Mouse (Mus musculus): ENCODE results near the gene Mdfi. TPM values are rescaled to one million over a fixed set of nuclear protein-coding genes. Genes with fewer than 3 reads are reported as not detected.
"Not testable (repeated sequence)": the region's sequence is repeated elsewhere in the genome, so short reads cannot be mapped to it uniquely, and the experiment has no call there.

Mdfi gene
- total and polyA plus RNA-seq, 2 experiments from 2014 or later: 1.6 to 21.4 TPM

- Histone ChIP-seq H3K36me3 (ENCODE audit: insufficient read depth, low read length) (no peaks in the 10 kb centered on the region), H3K9ac (replicated peaks; ENCODE audit: low read length, poor library complexity, severe bottlenecking) (no peak overlapping the region), H3K4me3 (ENCODE audit: low read depth, low read length) (no peak overlapping the region), H3K4me1 (ENCODE audit: insufficient read depth, low read length) (no peaks in the 10 kb centered on the region), H3K4me2 (ENCODE audit: low read depth, low read length, poor library complexity, severe bottlenecking) (no peak overlapping the region), H3K9me3 (ENCODE audit: low read length) (no peaks in the 10 kb centered on the region), H3K27ac (ENCODE audit: low read depth, low read length) (no peak overlapping the region), H3K27me3 (ENCODE audit: insufficient read depth, low read length) (no peaks in the 10 kb centered on the region)
- ATAC-seq (ENCODE audit: low FRiP score) (no peak), DNase-seq (ENCODE audit: low spot score) (no peak)
- 96% methylated on average over 3 of the region's 4 CpGs for WGBS
- no peak for TF ChIP-seq CTCF (IDR thresholded peaks at IDR 0.05)
Measured at GRCm38 (mm10) chr17:47853336-47853735, 18.8 kb upstream of the Mdfi start.

GRCm38 (mm10) chr17:47851798-47852360 lies 17.4 kb upstream of the Mdfi start:
- H3K4me1 ChIP-seq (ENCODE audit: insufficient read depth, low read length); H3K27me3 ChIP-seq (ENCODE audit: insufficient read depth, low read length); H3K36me3 ChIP-seq (ENCODE audit: insufficient read depth, low read length); H3K9me3 ChIP-seq (ENCODE audit: low read length); DNase-seq (ENCODE audit: low spot score); H3K27ac ChIP-seq (ENCODE audit: low read depth, low read length): not testable (repeated sequence)
- ATAC-seq (ENCODE audit: low FRiP score): peak; percentile 75
- Histone ChIP-seq H3K9ac (replicated peaks; ENCODE audit: low read length, poor library complexity, severe bottlenecking) (0 out of 2 replicates have a peak overlapping the region, but pooled peaks have one; percentile 33), H3K4me3 (ENCODE audit: low read depth, low read length) (peak overlapping the region; percentile 22), H3K4me2 (ENCODE audit: low read depth, low read length, poor library complexity, severe bottlenecking) (peak overlapping the region; percentile 36)
- WGBS: 16% methylated on average over 22 of the region's 22 CpGs

GRCm38 (mm10) chr17:47850639-47851314 lies 16.3 kb upstream of the Mdfi start:
- Histone ChIP-seq H3K36me3 (ENCODE audit: insufficient read depth, low read length) (no peaks in the 10 kb centered on the region), H3K4me3 (ENCODE audit: low read depth, low read length) (no peak overlapping the region), H3K4me1 (ENCODE audit: insufficient read depth, low read length) (no peaks in the 10 kb centered on the region), H3K9me3 (ENCODE audit: low read length) (no peaks in the 10 kb centered on the region), H3K27me3 (ENCODE audit: insufficient read depth, low read length) (no peaks in the 10 kb centered on the region), H3K27ac (ENCODE audit: low read depth, low read length) (no peak overlapping the region), H3K9ac (replicated peaks; ENCODE audit: low read length, poor library complexity, severe bottlenecking) (no peak overlapping the region), H3K4me2 (ENCODE audit: low read depth, low read length, poor library complexity, severe bottlenecking) (no peak overlapping the region)
- TF ChIP-seq CTCF (IDR thresholded peaks at IDR 0.05): no peak
- WGBS: 86% methylated on average over 7 of the region's 7 CpGs
- ATAC-seq (ENCODE audit: low FRiP score) (no peak), DNase-seq (ENCODE audit: low spot score) (no peak)

- WGBS: 74% methylated on average over 3 of the region's 3 CpGs
- no peak for TF ChIP-seq CTCF (IDR thresholded peaks at IDR 0.05)
- no peak overlapping the region for H3K4me2 ChIP-seq (ENCODE audit: low read depth, low read length, poor library complexity, severe bottlenecking)
- no peak overlapping the region for H3K4me3 ChIP-seq (ENCODE audit: low read depth, low read length)
- ATAC-seq (ENCODE audit: low FRiP score) (no peak), DNase-seq (ENCODE audit: low spot score) (no peak)
- no peak overlapping the region for H3K9ac ChIP-seq (replicated peaks; ENCODE audit: low read length, poor library complexity, severe bottlenecking)
- H3K36me3 ChIP-seq (ENCODE audit: insufficient read depth, low read length): no peaks in the 10 kb centered on the region
- H3K9me3 ChIP-seq (ENCODE audit: low read length): no peaks in the 10 kb centered on the region
- no peaks in the 10 kb centered on the region for H3K27me3 ChIP-seq (ENCODE audit: insufficient read depth, low read length)
- no peaks in the 10 kb centered on the region for H3K4me1 ChIP-seq (ENCODE audit: insufficient read depth, low read length)
- no peak overlapping the region for H3K27ac ChIP-seq (ENCODE audit: low read depth, low read length)
Measured at GRCm38 (mm10) chr17:47850035-47850434, 15.5 kb upstream of the Mdfi start.

GRCm38 (mm10) chr17:47847985-47848384 lies 13.5 kb upstream of the Mdfi start:
- peak; percentile 20; the same call in 1 of the 2 replicates for TF ChIP-seq CTCF (IDR thresholded peaks at IDR 0.05)

GRCm38 (mm10) chr17:47845609-47846008 lies 11.1 kb upstream of the Mdfi start:
- TF ChIP-seq CTCF (IDR thresholded peaks at IDR 0.05): no peak
- WGBS: 83% methylated on average over 11 of the region's 11 CpGs

More at GRCm38 (mm10) chr17:47847985-47848384, 13.5 kb upstream of the Mdfi start:
- H3K27me3 ChIP-seq (ENCODE audit: insufficient read depth, low read length): no peaks in the 10 kb centered on the region
- H3K4me3 ChIP-seq (ENCODE audit: low read depth, low read length): no peak overlapping the region
- no peak overlapping the region for H3K27ac ChIP-seq (ENCODE audit: low read depth, low read length)
- WGBS: 79% methylated on average over 6 of the region's 6 CpGs
- H3K9ac ChIP-seq (replicated peaks; ENCODE audit: low read length, poor library complexity, severe bottlenecking): no peak overlapping the region
- ATAC-seq (ENCODE audit: low FRiP score): no peak
- H3K36me3 ChIP-seq (ENCODE audit: insufficient read depth, low read length): no peaks in the 10 kb centered on the region
- no peaks in the 10 kb centered on the region for H3K4me1 ChIP-seq (ENCODE audit: insufficient read depth, low read length)
- DNase-seq (ENCODE audit: low spot score): no peak
- H3K4me2 ChIP-seq (ENCODE audit: low read depth, low read length, poor library complexity, severe bottlenecking): no peak overlapping the region
- H3K9me3 ChIP-seq (ENCODE audit: low read length): no peaks in the 10 kb centered on the region

More at GRCm38 (mm10) chr17:47845609-47846008, 11.1 kb upstream of the Mdfi start:
- no peaks in the 10 kb centered on the region for H3K27me3 ChIP-seq (ENCODE audit: insufficient read depth, low read length)
- H3K4me2 ChIP-seq (ENCODE audit: low read depth, low read length, poor library complexity, severe bottlenecking): no peak overlapping the region
- ATAC-seq (ENCODE audit: low FRiP score) (no peak), DNase-seq (ENCODE audit: low spot score) (no peak)
- H3K4me1 ChIP-seq (ENCODE audit: insufficient read depth, low read length): no peaks in the 10 kb centered on the region
- H3K4me3 ChIP-seq (ENCODE audit: low read depth, low read length): no peak overlapping the region
- no peaks in the 10 kb centered on the region for H3K9me3 ChIP-seq (ENCODE audit: low read length)
- H3K9ac ChIP-seq (replicated peaks; ENCODE audit: low read length, poor library complexity, severe bottlenecking): no peak overlapping the region
- no peaks in the 10 kb centered on the region for H3K36me3 ChIP-seq (ENCODE audit: insufficient read depth, low read length)
- H3K27ac ChIP-seq (ENCODE audit: low read depth, low read length): no peak overlapping the region
